Mouse (Mus musculus) stomach, postnatal 0 days (tissue): ENCODE results near the gene Sac3d1. TPM values are rescaled to one million over a fixed set of nuclear protein-coding genes. Genes with fewer than 3 reads are reported as not detected.

ENCODE experiments used
- ATAC-seq: fragments of 200-750 bp; cut with Nextera tagmentation; 2 replicates; pipeline ENCODE4 v1.8.0; 2017; ENCODE audit not compliant: low FRiP score, low TSS enrichment
- DNase-seq: peaks from one replicate; pipeline ENCODE4 v3.0.0-alpha.2; 2016; ENCODE audit warnings: low spot score
- H3K27ac ChIP-seq: fragments of 300-500 bp; sonication (generic); replicated peaks from 2 replicates; pipeline ENCODE4 v1.5.1; 2014; ENCODE audit warnings: mild to moderate bottlenecking, control low read depth
- H3K27me3 ChIP-seq: fragments of 300-500 bp; sonication (generic); 2 replicates; pipeline ENCODE4 v1.6.1; 2014; ENCODE audit warnings: low read length; ENCODE audit not compliant: control insufficient read depth, insufficient read depth
- H3K36me3 ChIP-seq: fragments of 300-500 bp; sonication (generic); 2 replicates; pipeline ENCODE4 v1.6.1; 2014; ENCODE audit warnings: low read length, mixed read lengths; ENCODE audit not compliant: control insufficient read depth, insufficient read depth
- H3K4me1 ChIP-seq: fragments of 300-500 bp; sonication (generic); replicated peaks from 2 replicates; pipeline ENCODE4 v1.6.1; 2014; ENCODE audit warnings: antibody characterized with exemption; ENCODE audit not compliant: control insufficient read depth, insufficient read depth
- H3K4me2 ChIP-seq: fragments of 300-500 bp; sonication (generic); replicated peaks from 2 replicates; pipeline ENCODE4 v1.6.1; 2014; ENCODE audit warnings: low read depth, mild to moderate bottlenecking, control low read depth, moderate library complexity
- H3K4me3 ChIP-seq: fragments of 300-500 bp; sonication (generic); 2 replicates; pipeline ENCODE4 v1.5.1; 2014; ENCODE audit warnings: low read depth, low read length, control low read depth
- H3K9ac ChIP-seq: fragments of 300-500 bp; sonication (generic); 2 replicates; pipeline ENCODE4 v1.6.1; 2014; ENCODE audit warnings: mild to moderate bottlenecking, low read length, control low read depth, mixed read lengths
- H3K9me3 ChIP-seq: fragments of 300-500 bp; sonication (generic); 2 replicates; pipeline ENCODE4 v1.6.1; 2016; ENCODE audit warnings: low read length; ENCODE audit not compliant: control insufficient read depth
- CTCF ChIP-seq: IDR thresholded peaks from 2 replicates; pipeline ENCODE4 v1.5.1; 2016; ENCODE audit warnings: antibody characterized with exemption, low read depth, mild to moderate bottlenecking, moderate library complexity
- EP300 ChIP-seq: optimal IDR thresholded peaks from 2 replicates; pipeline ENCODE3; 2016; ENCODE audit warnings: antibody characterized with exemption
- WGBS: fragments of 180-500 bp; shearing (Covaris S2); extraction: QIAGEN DNeasy Blood & Tissue Kit; methylation state at CpG from one replicate; pipeline ENCODE4 v1.1.7; 2014; 5-methylcytosine and 5-hydroxymethylcytosine counted together
- polyA plus RNA-seq: library from polyadenylated mRNA; unstranded; fragments of >200 nt; fragmentation: Nextera tagmentation; extraction: Ambion mirVana; gene quantifications from 2 replicates; pipeline ENCODE4 v1.2.1, GENCODE M21; 2015

The Sac3d1 gene
- polyA plus RNA-seq, 1 experiment from 2014 or later: 29.4 TPM

DNA sequence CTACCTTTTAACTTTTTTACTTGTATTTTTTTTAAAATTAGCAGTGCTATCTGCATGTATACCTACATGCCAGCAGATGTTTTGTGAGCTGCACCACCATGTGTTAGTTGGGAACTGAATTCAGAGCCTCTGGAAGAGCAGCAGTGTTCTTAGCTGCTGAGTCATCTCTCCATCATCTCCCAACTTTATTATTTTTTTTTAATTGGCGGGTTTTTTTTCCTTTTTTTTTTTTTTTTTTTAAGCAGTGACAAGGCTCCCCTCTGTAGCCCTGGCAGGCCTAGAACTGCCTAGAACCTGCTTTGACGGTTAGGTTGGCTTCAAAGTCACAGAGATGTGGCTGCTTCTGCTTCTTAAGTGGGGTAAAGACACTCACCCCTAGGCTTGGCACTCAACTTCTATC lies 6.4 kb upstream of the Sac3d1 start:
- WGBS: 54% methylated on average over 2 of the region's 2 CpGs
- H3K36me3 ChIP-seq: peaks cover 3% of the 10 kb centered on the region; the same call in 1 of the 2 replicates
- H3K9ac ChIP-seq: no peak overlapping the region
- H3K4me2 ChIP-seq: no peak overlapping the region
- TF ChIP-seq EP300 (no peak), CTCF (no peak)
- H3K9me3 ChIP-seq: no peaks in the 10 kb centered on the region
- DNase-seq (no peak), ATAC-seq (no peak)
- no peaks in the 10 kb centered on the region for H3K4me1 ChIP-seq
- no peak overlapping the region for H3K27ac ChIP-seq
- H3K4me3 ChIP-seq: no peak overlapping the region
- H3K27me3 ChIP-seq: no peaks in the 10 kb centered on the region

DNA sequence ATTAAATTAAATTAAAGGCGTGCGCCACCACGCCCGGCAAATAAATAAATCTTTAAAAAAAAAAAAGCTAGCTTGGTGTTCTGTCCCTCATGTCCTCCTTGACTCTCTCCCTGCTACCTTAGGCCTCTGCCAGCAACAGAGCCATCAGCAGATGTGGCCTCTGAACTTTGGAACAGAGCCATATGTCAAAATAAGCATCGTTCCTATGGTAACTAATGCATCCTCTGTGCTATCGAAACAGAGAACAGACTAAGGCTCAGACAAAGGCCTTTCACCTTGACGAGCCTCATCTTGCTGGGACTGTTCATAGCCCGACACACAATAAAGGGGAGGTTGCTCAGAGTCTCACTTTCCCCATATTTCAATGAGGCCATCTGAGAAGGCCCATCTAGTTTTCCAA lies 4.9 kb upstream of the Sac3d1 start:
- H3K4me1 ChIP-seq: no peaks in the 10 kb centered on the region
- H3K27me3 ChIP-seq: no peaks in the 10 kb centered on the region
- no peaks in the 10 kb centered on the region for H3K9me3 ChIP-seq
- DNase-seq: no peak
- no peak overlapping the region for H3K4me2 ChIP-seq
- no peak overlapping the region; the same call in 1 of the 2 replicates for H3K27ac ChIP-seq
- ATAC-seq: no peak
- H3K4me3 ChIP-seq: no peak overlapping the region
- TF ChIP-seq CTCF (no peak), EP300 (no peak)
- no peak overlapping the region for H3K9ac ChIP-seq
- WGBS: 53% methylated on average over 8 of the region's 8 CpGs
- H3K36me3 ChIP-seq: peaks cover 3% of the 10 kb centered on the region; the same call in 1 of the 2 replicates

DNA sequence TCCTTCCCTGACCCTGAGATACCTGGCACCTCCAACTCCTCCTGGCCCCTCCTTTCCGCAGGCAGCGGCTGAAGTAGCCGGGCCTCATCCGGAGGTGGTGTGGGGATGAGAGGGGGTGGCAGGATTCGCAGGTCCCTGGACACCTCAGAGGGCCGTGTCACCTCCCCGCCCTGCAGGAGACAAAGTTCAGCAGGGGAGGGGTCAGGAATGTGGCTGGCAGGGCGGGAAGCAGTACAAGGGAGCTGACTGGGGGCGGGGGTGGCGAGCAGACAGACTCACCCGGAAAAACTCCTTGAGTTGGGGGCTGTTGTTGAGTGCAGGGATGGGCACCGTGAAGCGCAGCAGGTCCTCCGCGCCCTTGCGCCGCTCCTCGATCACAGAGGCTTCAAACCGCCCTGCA lies 3.3 kb upstream of the Sac3d1 start:
- H3K9ac ChIP-seq: no peak overlapping the region
- TF ChIP-seq EP300: no peak
- no peak for TF ChIP-seq CTCF
- DNase-seq (no peak), ATAC-seq (no peak)
- H3K27me3 ChIP-seq: no peaks in the 10 kb centered on the region
- H3K4me2 ChIP-seq: no peak overlapping the region
- H3K9me3 ChIP-seq: no peaks in the 10 kb centered on the region
- no peak overlapping the region for H3K4me3 ChIP-seq
- no peaks in the 10 kb centered on the region for H3K4me1 ChIP-seq
- 43% methylated on average over 19 of the region's 19 CpGs for WGBS
- peaks cover 3% of the 10 kb centered on the region; the same call in 1 of the 2 replicates for H3K36me3 ChIP-seq
- H3K27ac ChIP-seq: no peak overlapping the region

DNA sequence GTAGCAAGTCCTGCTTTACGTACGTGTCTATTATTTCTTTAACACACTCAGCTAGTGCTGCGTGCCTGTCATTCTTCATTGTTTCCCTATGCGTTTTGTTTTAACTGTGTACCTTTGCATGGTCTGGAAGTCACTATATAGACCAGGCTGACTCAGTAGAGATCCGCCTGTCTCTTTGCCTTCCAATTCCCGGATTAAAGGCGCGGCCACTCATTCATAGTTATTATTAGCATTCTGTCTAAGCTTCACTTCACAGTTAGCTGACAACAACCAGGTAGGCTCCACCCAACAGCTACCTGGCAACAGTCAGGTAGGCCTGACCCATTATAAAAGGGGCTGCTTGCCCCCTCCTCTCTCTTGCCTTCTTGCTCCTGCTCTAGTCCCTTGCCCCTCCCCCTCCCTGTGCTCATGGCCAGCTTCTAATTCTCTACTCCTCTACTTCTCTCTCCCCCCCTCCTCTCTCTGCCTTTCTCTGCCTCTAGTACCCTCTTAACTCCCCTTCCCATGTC lies 281 bp upstream of the Sac3d1 start:
- DNase-seq (no peak), ATAC-seq (peak; percentile 48)
- WGBS: under 1% methylated on average over 8 of the region's 8 CpGs
- Histone ChIP-seq H3K4me1 (no peaks in the 10 kb centered on the region), H3K9me3 (no peaks in the 10 kb centered on the region), H3K4me2 (peak overlapping the region; percentile 97), H3K27me3 (no peaks in the 10 kb centered on the region), H3K4me3 (peak overlapping the region; percentile 78), H3K9ac (0 out of 2 replicates have a peak overlapping the region, but pooled peaks have one; percentile 31), H3K36me3 (peaks cover 18% of the 10 kb centered on the region), H3K27ac (peak overlapping the region; percentile 95)
- no peak for TF ChIP-seq EP300
- no peak for TF ChIP-seq CTCF

DNA sequence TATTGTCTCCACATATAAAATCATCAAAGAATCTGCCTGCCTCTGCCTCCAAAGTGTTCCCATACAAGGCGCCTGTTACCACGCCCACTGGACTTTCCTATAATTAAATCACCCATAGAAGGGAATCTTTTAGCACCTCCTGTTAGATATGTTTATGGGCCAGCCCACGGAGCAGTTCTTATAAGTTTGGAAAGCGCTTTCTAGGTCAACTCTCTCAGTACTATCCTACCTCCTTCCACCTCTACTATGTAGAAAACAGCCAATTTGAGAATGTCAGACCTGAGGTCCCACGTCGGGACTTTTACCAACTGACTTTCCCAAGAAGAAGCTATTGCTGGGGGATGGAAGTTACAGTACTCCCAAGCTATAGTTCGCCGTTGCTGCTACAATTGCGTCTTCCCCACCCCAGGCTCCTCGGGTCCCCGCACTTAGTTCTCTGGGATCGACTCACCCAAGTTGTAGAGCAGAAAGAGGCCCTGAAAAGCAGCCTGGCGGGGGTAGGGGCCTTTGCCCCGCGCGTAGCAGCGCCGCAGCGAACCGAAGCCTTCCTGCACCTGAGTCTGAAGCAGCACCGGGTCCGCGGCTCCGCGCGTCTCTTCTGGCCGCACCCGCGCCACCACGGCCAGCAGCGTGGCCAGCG lies 984 bp downstream of the Sac3d1 start:
- ATAC-seq (no peak), DNase-seq (no peak)
- Histone ChIP-seq H3K4me3 (peak overlapping the region; percentile 78), H3K27me3 (no peaks in the 10 kb centered on the region), H3K27ac (peak overlapping the region; percentile 95), H3K4me2 (peak overlapping the region; percentile 97), H3K36me3 (peaks cover 18% of the 10 kb centered on the region), H3K4me1 (no peaks in the 10 kb centered on the region), H3K9ac (peak overlapping the region; percentile 74), H3K9me3 (no peaks in the 10 kb centered on the region)
- WGBS: 4% methylated on average over 32 of the region's 32 CpGs
- TF ChIP-seq CTCF (no peak), EP300 (no peak)

DNA sequence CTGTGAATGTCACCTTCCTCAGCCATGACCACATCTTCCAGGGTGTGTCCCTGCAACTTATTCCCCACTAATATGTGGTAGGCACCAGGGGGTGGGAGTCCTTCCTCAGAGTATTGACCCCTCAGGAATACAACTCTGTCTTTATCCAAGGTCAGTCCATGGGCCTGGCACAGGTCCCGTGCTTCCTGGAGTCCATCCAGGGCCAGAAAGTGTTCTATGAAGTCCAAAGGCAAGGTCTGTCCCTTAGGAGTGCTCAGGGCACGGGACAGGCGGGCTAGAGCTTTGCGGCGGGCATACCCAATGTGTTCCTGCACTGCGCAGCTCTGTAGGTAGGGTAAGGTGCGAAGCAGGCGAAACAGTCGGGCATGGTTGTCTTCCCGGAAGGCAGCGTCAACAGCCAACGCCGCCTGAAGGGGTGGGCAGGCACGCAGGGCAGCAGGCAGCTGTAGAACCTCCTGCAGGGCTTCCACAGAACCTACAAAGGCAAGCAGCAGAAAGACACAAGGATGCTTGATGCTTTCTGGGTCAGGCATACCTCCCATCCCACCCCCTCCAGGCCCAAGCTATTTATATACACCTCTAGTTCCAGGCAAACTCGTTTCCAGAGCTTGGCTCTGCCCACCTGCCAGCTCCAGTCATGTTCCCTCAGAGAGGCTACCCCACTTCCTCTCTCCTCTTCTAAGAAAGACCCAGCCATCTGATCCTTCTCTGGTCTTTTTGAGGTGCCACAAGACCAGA lies 2.2 kb downstream of the Sac3d1 start:
- 88% methylated on average over 15 of the region's 15 CpGs for WGBS
- no peaks in the 10 kb centered on the region for H3K4me1 ChIP-seq
- no peak overlapping the region for H3K9ac ChIP-seq
- TF ChIP-seq EP300 (no peak), CTCF (no peak)
- peaks cover 18% of the 10 kb centered on the region for H3K36me3 ChIP-seq
- no peak overlapping the region for H3K27ac ChIP-seq
- H3K4me3 ChIP-seq: no peak overlapping the region
- H3K27me3 ChIP-seq: no peaks in the 10 kb centered on the region
- DNase-seq: no peak
- H3K9me3 ChIP-seq: no peaks in the 10 kb centered on the region
- H3K4me2 ChIP-seq: no peak overlapping the region
- no peak for ATAC-seq
